Mouse (Mus musculus) gastrocnemius, postnatal 10 days (tissue): ENCODE results near the gene Nhlrc1. TPM values are rescaled to one million over a fixed set of nuclear protein-coding genes. Genes with fewer than 3 reads are reported as not detected.
A peak's percentile ranks its signal among the peaks of the same experiment; 100 is the strongest.

Experiments used
- DNase-seq: peaks from one replicate; pipeline ENCODE4 v3.0.0; 2021; ENCODE audit warnings: mixed read lengths
- long read RNA-seq, 2 experiments: library from polyadenylated mRNA; stranded (forward); transcript quantifications; one replicate each; pipeline ENCODE4 v2.0.0; 2021
- total RNA-seq, 2 experiments: library from RNA; stranded (reverse); gene quantifications; 2 replicates each; pipeline ENCODE4 v1.2.3; 2021

Gene Nhlrc1
- 1 to 10 TPM; 3.1 to 3.4 TPM for total RNA-seq
- long read RNA-seq, experiment 1, partial matches to known transcripts = 0 of 3 reads
- long read RNA-seq, experiment 1, other reads (novel, unspliced or antisense) = 0 of 3 reads
- long read RNA-seq, experiment 2, partial matches to known transcripts = 0 of 4 reads
- long read RNA-seq, experiment 2, other reads (novel, unspliced or antisense) = 0 of 4 reads

DNA sequence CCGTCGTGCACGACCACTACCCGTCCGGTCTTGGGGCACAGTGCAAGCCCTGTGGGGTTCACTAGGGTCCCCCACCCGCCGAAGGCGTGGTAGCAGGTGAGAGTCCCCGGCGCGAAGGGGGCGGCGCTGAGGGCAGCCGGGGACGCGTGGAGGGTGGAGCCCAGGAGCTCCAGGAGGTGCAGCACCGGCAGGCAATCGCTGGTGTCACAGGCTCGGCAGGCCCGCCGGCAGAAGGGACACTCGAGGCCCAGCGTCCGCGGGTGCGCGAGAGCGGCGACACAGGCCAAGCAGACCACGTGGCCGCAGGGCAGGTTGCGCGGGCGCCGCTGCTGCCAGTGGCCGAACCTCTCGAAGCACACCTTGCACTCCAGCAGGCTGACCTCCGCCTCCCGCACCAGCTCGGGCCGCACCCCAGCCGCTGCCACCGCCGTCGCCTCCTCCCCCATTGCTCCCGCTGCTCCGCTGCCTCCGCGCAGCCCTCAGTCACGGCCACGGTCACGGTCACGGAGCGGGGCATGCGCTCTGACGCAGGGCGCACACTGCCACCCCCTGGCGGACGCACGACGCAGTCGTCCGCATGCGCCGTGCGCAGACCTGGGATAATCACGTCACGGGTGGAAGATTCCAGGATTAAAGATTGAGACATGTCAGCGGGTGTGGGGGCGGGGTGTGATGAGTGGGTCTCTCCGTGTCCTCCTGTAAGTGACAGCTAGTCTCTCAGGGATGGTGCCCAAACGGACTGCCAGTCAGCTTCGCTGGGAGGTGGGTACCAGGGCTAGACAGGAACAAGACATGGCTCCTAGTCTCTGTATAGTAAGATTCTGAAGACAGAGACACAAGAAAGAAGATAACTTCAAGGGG lies at the start of gene Nhlrc1:
TSS of gene Nhlrc1 (minus strand) at position 517 of the 861 bp plus-strand sequence.
- peak; percentile 84 for DNase-seq

DNA sequence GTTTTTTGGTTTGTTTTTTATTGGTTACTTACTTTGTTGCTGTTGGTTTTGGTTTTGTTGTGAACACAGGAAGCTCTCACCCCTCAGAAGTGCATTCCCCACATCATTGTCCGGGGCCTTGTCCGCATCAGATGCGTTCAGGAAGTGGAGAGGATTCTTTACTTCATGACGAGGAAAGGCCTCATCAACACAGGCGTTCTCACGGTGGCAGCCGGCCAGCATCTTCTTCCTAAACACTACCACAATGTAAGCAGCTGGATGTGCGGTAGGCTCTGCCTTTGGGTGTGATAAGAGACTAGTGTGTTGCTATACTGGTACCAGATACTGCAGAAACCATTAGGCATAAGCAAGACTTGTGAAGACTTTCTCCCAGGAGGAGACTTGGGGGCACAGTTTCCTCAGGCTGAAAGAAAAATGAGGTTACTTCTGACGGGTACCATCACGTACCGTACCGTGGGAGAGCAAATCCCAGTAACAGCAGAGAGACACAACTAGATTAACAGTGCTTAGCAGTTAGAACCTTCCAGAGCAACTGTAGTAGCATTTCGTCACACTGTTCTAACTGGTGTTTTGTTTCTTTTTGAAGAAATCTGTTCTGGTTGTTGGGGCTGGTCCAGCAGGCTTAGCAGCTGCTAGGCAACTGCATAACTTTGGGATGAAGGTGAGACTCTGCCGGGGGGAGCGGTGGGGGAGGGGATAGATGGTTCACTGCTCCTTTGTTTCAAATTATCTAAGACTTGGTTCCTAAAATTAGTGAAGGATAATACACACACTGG lies 49.5 kb upstream of the Nhlrc1 start:
- no peak for DNase-seq

DNA sequence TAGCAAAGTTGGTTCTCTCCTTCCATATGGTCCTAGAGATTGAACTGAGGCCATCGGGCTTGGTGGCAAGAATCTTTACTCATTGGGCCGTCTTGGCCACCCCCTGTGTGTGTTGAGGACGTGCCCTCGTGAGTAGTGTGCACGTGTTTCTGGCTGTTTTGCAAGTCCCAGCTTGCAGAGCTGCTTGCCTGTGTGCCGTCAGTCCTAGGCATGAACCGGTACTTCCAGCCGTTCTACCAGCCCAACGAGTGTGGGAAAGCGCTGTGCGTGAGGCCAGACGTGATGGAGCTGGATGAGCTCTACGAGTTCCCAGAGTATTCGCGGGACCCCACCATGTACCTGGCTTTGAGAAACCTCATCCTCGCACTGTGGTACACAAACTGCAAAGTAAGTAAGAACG lies 48.1 kb upstream of the Nhlrc1 start:
- DNase-seq = no peak

DNA sequence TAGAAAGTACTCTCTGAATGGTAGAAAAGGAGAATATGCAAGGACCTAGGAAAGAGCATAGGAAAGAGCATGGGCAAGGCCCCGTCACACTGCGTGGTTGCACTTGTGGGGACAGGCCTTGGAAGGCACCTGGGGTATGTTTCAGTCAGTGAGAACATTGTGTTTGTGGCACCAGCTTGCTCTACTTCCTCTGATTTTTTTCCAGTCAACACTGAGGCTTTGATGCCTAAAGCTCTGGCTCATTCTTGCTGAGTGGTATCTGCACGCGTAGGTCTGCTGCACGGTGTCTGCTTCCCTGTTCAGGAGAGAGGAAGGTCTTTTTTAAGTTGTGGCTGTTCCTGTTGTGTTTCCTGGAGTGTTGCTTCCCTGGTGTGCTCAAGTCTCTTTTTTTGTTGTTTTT lies 42.1 kb upstream of the Nhlrc1 start:
- no peak for DNase-seq

DNA sequence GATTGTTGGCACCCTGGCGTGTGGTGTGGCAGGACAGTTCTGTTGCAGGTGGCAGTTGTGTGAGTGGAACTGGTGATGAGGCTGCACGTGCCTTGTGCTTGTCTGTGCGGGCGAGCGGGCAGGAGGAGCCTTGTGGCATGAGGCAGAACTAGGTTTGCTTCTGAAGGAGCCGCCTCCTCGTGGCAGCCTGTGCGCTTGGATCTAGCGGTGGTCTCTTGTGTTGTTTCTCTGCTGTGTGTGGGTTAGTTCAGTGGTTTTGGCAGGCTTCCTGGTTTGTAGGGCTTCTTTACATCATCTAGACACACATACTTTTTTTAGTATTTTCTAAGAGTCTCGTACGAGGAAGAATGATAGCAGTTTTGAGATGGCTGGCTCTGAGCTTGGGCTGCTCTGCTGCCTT lies 41.5 kb upstream of the Nhlrc1 start:
- no peak for DNase-seq

DNA sequence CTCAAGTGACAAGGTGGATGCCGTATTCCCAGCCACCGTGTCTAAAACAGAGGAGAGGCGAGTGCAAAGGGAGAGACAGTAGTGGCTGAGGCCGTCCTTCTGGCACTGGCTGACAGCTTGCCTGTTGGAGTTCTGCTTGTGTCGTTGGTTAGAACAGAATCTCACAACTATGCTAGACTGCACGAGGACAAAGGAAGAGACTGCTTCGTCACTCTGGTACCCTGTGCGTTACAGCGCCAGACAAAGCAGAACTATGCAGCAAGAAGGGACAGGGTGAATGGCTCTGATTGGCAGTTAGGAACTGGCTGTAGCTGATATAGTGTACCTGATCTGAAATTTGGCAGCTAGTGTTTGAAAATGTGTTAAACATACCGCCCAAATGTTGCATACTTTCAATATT lies 39.3 kb upstream of the Nhlrc1 start:
- DNase-seq = no peak

DNA sequence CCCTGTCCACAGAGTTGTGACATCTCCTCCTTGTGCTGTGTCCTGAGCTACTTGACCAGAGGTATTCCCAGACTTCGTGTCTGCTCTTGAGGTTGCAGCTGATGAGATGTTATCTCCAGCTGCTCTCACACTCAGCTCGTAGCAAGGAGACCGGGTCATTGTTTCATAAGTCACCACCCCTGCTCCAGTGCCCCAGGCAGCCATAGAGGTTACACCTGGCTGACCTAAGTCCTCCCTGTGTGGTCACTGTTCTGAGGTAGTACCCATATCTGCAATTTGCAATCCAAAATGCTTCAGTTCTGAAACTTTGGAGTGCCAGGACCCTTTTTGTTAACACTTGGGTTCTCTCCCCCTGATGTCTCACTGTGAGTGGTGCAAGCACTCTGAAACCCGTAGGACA lies 35.4 kb upstream of the Nhlrc1 start:
- no peak for DNase-seq

DNA sequence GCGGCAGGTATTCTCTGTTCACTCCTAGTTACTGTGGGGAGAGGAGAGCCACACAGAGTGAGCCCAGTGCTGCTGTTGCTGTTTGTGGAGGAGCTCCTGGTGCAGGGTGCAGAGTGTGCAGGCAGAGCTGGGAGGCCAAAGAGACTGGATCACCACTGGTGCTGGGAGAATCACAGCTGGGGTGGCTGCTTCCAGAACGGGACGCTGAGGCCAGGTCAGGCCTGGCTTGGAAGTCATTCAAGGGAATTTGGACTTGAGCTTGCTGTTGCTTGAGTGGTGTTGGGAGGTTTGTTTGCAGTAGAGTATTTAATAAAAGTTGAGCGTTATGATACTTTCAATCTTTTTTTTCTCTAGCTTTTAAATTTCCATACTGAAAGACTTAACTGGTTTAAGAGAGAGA lies 33.3 kb upstream of the Nhlrc1 start:
- no peak for DNase-seq

DNA sequence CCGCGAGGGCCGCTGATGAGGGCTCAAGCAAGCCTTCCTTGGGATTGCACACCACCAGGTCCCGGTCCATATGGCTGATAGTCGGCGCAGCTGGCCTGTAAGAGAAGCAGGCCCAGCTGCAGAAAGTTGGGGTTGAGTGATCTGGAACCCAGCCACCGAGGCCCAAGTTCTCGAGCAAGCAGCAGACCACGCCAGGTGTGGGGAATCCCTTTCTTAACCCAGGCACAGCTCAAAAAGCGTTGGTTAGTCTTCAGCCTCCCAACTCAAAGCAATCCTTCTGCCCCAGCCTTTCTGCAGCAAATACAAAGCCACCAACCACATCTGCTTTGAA lies 29.9 kb upstream of the Nhlrc1 start, which contains the start of gene Tpmt:
TSS of gene Tpmt (minus strand) at position 121 of the 331 bp plus-strand sequence.
- no peak for DNase-seq

DNA sequence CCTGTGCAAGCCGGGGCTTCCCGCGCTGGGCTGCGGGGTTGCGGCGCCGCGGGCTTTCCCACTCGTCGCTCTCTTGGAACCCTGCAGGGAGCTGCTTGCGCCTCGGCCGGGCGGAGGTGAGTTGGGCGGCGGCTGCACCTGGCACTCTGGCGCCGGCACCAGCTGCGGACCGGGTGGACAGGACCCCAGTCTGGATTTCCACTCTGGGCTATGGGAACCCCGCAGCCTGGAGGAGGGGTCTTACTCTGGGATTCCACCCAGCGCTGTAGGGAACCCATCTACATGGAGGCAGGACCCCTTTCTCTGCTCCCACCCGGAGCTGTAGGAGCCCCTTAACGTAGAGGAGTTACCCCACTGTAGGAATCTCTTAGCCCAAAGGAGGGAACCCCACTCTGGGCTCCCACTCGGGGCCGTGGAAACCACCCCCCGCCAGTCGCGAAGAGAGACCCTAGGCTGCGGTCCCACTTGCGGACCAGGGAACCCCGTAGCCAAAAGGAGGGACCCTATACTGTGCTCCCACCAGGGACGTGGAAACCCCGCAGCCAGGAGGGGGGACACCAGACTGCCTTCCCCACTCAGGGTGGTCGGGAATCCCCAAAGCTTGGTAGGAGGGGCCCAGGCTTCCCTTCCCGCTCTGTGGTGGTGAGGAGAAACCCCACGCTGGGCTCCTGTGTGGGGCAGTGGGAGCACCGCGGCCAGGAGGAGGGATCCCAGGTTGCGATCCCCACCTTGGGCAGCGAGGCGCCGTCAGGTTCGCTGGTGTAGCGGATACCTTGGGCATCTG lies 29.4 kb upstream of the Nhlrc1 start:
- DNase-seq = peak; percentile 31

DNA sequence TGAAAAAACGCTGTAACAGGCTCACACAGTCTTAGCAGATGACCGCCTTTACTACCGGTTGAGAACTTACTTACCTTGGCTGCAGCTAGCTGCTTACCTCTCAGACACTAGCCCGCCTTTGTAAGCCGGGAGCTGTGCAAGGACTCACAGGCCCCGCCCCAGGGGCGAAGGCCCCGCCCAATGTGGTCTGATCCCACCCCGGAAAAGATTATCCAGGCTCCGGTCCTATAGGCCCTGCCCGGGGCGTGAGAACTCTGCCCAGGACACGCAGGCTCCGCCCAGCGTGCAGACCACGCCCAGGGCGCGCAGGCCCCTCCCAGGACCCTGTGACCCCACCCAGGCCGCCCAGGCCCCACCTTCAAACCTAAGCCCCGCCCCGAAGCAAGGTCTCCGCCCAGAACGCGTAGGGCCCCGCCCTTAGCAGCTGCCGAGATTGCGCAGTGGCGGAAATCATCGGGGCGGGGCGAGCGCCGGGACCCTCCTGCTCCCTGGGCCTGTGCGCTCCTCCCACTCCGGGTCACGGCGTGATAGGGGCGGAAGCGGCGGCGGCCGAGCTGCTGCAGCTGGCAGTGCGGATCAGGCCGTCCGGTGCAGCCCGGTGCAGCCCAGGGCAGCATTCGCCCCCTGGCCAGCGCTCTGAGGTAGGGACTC lies 28.5 kb upstream of the Nhlrc1 start, which contains the start of gene Kdm1b:
TSS of gene Kdm1b (plus strand) at position 470 of the 651 bp plus-strand sequence.
- peak; percentile 99 for DNase-seq

DNA sequence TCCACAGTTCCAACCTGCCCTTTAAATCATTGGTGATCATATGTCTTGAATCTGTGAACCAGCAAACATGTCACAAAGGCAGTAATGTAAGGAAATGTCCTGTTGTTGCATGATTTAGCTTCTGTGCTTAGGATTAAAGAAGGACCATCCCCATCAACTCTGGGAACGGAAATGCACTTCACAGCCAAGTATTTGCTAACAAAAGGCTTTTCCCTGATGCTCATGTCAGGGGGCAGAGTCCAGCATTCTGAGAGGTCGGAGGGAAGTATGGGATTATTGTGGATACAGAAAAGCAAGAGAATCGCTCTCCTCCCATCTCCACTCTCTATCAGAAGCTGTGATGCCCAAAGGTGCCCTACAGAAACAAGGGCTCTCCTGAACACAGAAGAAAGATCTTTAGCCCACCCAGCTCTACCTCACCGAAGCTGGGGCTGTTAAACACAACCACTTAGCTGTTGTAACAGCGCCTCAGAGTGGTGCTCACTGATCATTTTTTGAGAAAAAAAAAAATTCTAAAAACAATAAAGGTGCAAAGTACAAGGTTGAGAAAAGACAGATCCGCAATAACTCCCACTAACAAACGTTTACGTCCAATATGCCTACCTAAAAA lies 27.5 kb upstream of the Nhlrc1 start:
- DNase-seq = no peak

DNA sequence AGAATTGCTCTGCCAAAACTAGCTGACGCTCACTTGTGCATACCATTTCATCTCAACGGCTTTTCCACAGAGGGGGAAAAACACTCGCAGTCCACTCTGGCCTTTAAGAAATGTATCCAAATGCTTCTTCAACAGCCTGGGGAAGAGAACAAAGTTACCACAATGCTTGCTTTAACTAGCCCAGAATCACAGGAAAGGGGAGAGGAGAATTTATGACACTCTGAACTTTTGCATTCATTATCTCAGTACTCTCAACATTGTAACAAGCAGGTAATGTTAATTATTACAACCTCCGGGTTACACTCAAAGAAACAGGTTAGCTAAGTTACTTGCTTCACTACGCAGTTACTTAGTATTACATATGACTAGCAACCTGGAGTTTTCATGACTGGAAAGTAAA lies 25.4 kb upstream of the Nhlrc1 start:
- no peak for DNase-seq

DNA sequence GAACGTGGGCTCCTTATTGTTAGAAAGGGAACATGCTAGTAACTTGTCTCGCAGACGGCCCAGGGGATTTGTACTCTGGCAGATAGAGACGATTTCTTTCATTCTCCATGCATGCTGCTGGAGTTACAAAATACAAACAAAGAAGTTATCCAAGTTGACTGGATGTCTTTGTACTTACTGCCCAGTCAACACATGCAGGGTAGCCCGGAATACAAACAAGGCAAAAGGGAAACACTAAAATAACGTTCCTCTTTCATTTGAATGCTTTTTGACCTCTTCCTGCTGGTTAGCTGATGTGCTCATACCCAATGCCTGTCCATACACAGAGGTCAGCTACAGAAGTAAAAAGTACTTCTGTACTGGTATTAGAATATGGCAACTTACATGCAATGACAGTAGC lies 23.3 kb upstream of the Nhlrc1 start:
- DNase-seq = no peak

DNA sequence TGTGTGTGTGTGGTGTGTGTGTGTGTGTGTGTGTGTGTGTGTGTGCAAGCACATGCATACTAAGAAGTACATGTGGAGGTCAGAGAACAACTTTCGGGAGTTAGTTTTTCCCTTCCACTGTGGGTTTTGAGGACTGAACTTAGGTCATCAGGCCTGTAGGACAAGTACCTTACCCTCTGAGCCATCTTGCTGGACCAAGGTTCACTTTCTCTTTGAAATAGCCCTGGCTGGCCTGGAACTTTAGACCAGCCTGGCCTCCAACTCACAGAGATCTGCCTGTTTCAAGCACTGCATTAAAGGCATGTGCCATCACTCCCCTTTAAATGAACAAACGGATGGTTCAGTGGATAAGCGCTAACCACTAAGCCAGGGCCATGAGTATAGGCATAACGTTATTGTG lies 19.0 kb upstream of the Nhlrc1 start:
- no peak for DNase-seq

DNA sequence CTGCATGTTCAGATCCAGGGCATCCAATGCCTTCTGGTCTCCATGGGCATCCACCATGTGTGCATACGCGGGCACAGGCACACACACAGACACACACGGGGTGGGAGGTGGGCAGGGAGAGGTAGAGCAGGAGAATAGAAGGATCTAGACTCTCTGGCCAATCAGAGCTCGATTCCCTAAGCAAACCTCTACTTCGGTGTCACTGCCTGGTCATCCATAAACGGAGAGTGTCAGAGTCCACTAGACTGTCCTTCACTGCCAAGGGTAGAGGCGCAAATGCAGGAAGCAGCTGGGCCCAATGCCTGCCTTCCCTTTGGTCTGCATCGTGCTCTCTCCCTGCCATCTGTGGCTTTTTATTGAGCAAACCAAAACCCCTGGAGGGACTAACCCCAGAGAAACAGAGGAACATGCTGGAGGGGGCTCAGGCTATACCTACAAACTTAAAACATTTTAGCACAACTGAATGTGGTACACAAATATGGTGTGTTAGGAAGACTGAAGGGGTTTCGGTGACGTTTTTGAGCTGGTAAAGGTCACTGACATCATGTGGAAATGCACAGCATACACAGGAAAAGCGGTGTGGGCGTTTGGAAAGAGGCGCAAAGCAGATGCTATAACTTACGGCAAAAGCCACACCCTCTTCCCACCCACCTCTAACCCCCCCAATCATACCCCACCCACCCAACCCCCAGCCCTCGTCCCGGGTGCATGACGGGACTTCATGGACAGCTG lies 15.9 kb upstream of the Nhlrc1 start:
- DNase-seq = no peak

DNA sequence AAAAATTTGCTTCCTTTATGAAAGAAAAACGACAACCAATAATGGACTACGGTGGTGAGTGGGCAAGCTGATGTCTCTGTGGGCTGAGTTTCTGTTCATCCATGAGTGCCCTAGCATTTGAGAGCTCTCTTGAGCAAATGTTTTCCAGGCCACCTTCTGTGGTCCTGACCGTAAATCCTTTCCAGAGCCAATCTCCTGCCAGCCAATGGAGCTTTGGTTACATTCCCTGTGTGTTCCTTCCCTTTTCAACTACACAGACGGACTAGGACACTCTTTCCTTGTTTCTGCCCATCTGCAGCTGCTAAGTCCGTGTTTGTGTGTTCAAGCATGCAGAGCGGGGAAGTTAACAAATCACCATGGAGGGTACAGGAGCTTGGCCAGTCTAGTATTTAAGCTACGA lies 6.1 kb upstream of the Nhlrc1 start:
- DNase-seq = no peak

DNA sequence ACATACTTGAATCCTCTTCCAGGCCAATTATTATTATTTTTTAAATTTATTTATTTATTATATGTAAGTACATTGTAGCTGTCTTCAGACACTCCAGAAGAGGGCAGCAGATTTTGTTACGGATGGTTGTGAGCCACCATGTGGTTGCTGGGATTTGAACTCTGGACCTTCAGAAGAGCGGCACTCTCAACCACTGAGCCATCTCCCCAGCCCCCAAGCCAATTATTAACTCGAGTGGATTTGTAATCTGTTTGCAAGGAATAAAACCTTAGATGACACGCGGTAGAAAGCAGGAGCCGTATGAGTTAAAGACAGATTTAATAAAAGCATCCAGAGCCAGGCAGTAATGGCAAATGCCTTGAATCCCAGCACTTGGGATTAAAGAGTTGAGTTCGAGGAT lies 5.1 kb upstream of the Nhlrc1 start:
- DNase-seq = no peak

DNA sequence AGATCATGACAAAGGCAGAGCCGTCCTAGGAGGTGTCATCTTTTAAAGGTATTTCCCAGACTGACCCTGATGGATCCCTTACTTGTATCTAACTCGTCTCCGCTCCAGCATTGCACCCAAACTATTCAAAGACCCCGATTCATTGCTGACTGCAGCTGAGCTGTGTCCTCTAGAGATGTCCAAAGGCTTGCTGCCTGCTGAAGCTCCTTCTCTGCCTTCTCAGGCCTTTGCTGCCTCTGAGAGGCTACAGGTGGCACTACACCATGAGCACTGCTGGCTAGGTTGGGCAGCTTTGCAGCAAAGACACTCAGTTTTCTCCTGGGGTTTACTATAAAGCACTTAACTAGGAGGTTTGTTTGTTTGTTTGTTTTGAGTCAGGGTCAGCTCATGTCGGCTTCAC lies 2.6 kb upstream of the Nhlrc1 start:
- peak; percentile 51 for DNase-seq

DNA sequence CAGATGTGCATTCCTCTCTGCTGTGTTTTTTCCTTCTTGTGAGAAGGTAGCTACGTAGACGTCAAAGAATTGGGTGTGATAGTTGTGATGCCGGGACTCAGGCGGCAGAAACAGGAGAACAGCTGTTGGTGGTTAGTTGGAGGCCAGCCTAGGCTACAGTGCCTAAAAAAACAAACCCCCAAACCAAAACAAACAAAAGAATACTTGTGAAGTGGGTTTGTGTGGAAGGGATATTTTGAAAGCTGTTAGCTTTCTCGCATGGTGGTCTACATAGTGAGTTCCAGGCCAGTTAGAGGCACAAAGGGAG lies 498 bp upstream of the Nhlrc1 start:
- DNase-seq = no peak

DNA sequence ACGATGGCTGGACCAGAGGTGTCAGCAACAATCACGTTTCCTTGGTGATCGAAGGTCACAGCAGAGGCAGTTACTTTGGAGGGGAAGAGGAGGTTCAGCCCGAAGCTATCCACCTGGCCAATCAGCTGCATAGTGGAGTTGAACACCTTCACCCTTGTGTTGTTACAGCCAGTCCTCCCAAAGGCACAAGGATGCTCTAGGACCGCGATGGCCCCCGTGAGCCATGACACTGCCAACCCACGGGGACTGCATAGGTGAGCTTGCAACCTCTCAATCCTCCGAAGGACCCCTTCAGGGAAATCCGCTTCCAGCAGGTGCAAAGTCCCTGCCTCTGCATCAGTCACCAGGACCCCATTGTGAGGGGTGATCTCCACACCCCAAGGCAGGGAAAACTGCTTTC lies 910 bp downstream of the Nhlrc1 start:
- no peak for DNase-seq
